Mouse (Mus musculus) liver, embryonic 14 days (tissue): ENCODE data around the gene Gm21244. TPM values are rescaled to one million over a fixed set of nuclear protein-coding genes. Genes with fewer than 3 reads are reported as not detected.

ENCODE experiments used
- polyA plus RNA-seq: library from polyadenylated mRNA; depleted of rRNA; stranded (reverse); fragments of >200 nt; gene quantifications from 2 replicates; pipeline ENCODE4 v1.2.3, GENCODE M21; 2012; rRNA removed

Gm21244 gene
- not detected in 2 replicates for polyA plus RNA-seq

GRCm38 (mm10) chrY:7169193-7169592 lies at the start of gene Gm21244:
TSS of gene Gm21244 (minus strand) at chrY:7169293.

Other genes with a start within 250 kb of the Gm21244 start
- gene Gm28998, start 84.5 kb upstream of the Gm21244 start, polyA plus RNA-seq = not detected in 2 replicates
- not detected in 2 replicates for gene Gm21788, start 235.7 kb upstream of the Gm21244 start, polyA plus RNA-seq